Mouse (Mus musculus) Patski (cell line): ENCODE measurements around the gene Got1. TPM values are rescaled to one million over a fixed set of nuclear protein-coding genes. Genes with fewer than 3 reads are reported as not detected.

Experiments used
- ATAC-seq: fragments of 100-300 bp; one replicate; pipeline ENCODE4 v1.8.0; 2021
- CTCF ChIA-PET: fragments of 350-600 bp; sonication (Branson Sonifier 250); formaldehyde crosslinking; loops from one replicate; lab custom pipeline; 2022; ENCODE audit warnings: inconsistent platforms; lab: Charles Lee
- POLR2A ChIA-PET: fragments of 350-600 bp; sonication (Branson Sonifier 250); formaldehyde crosslinking; loops from one replicate; lab custom pipeline; 2022; ENCODE audit warnings: antibody characterized with exemption, inconsistent platforms; lab: Charles Lee
- DNase-seq: peaks from one replicate; pipeline ENCODE4 v3.0.0-alpha.2; 2011; ENCODE audit warnings: low read depth, low spot score
- H3K27me3 ChIP-seq: fragments of 371-371 bp; one replicate; pipeline ENCODE4 v1.5.1; 2021
- CTCF ChIP-seq: fragments of 100-300 bp; IDR thresholded peaks from one replicate; pipeline ENCODE4 v1.5.1; 2021
- in situ Hi-C: fragments of 300-500 bp; cut with MboI; formaldehyde crosslinking; loops from 3 replicates; pipeline ENCODE4 v1.11.1; 2018; ENCODE audit warnings: low pct_unique_long_range_greater_than_20kb, mixed read lengths
- polyA plus RNA-seq: library from polyadenylated mRNA; unstranded; gene quantifications from one replicate; pipeline ENCODE4 v1.2.3, GENCODE M21; 2021

The Got1 gene
- polyA plus RNA-seq, 1 experiment from 2014 or later = 311 TPM

GRCm38 (mm10) chr19:43472781-43473180 lies 51.6 kb downstream of the Got1 start:
- ChIA-PET CTCF (no interaction called here), POLR2A (no interaction called here)
- no peak for DNase-seq
- ATAC-seq = no peak
- TF ChIP-seq CTCF = no peak
- peaks cover 4% of the 10 kb centered on the region for H3K27me3 ChIP-seq
- in situ Hi-C loops = no loop called here

- in situ Hi-C loops = no loop called here
- ChIA-PET POLR2A (no interaction called here), CTCF (no interaction called here)
- no peak for DNase-seq
- peaks cover 4% of the 10 kb centered on the region for H3K27me3 ChIP-seq
- TF ChIP-seq CTCF = no peak
- ATAC-seq = no peak
These were observed 52.1 kb downstream of the Got1 start for GRCm38 (mm10) chr19:43472331-43472730.

GRCm38 (mm10) chr19:43469333-43469732 lies 55.1 kb downstream of the Got1 start:
- POLR2A ChIA-PET = no interaction called here
- no peak for DNase-seq
- ATAC-seq = no peak
- in situ Hi-C loops = no loop called here
- H3K27me3 ChIP-seq = peaks cover 8% of the 10 kb centered on the region
- CTCF ChIA-PET = no interaction called here
- TF ChIP-seq CTCF = no peak

GRCm38 (mm10) chr19:43467927-43468685 lies 56.3 kb downstream of the Got1 start:
- peaks cover 11% of the 10 kb centered on the region for H3K27me3 ChIP-seq
- CTCF ChIA-PET = no interaction called here
- DNase-seq (no peak), ATAC-seq (no peak)
- no peak for TF ChIP-seq CTCF
- in situ Hi-C loops = no loop called here
- POLR2A ChIA-PET = no interaction called here

GRCm38 (mm10) chr19:43465601-43466255 lies 58.7 kb downstream of the Got1 start:
- no peak for ATAC-seq
- TF ChIP-seq CTCF = no peak
- H3K27me3 ChIP-seq = peaks cover 27% of the 10 kb centered on the region
- DNase-seq = no peak
- in situ Hi-C loops = no loop called here
- ChIA-PET CTCF (no interaction called here), POLR2A (no interaction called here)

- DNase-seq (no peak), ATAC-seq (no peak)
- POLR2A ChIA-PET = no interaction called here
- peaks cover 28% of the 10 kb centered on the region for H3K27me3 ChIP-seq
- in situ Hi-C loops = no loop called here
- no peak for TF ChIP-seq CTCF
- CTCF ChIA-PET = no interaction called here
These were observed 59.3 kb downstream of the Got1 start for GRCm38 (mm10) chr19:43465076-43465475.

- no peak for DNase-seq
- no peak for ATAC-seq
- TF ChIP-seq CTCF = no peak
- in situ Hi-C loops = no loop called here
- ChIA-PET POLR2A (no interaction called here), CTCF (no interaction called here)
- H3K27me3 ChIP-seq = peaks cover 31% of the 10 kb centered on the region
These were observed 60.1 kb downstream of the Got1 start for GRCm38 (mm10) chr19:43464294-43464687.

DNA sequence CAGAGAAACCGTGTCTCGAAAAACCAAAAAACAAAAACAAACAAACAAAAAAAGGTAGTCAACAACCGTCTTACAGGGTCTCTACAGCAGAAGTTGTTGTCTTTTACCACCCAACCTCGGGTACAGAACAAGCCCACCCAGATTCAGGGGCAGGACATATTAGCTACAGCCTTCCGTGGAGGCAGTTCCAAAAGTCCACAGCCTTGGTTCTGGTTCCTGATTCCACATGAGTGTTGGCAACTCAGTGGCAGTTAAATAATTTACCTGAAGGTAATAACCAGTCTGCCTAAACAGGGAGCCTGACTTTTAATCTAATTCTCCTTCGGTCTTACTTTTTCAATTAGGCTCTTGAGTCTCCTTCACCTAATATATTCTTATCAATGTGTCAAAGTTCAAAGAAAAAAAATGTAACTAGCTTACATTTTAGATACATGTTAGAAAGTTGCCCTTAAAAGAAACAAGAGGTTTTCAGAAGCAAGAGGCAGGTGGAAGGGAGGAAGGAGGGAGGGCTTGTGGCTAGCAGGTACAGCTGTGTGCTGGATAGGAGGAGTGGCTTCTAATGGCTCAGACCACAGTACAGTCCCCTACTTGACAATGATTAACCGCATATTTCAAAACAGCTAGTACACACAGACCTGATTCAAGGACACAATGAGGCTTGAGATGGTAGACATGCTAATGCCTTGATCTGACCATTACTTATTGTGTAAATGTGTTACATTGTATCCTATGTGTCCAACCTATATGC lies 60.7 kb downstream of the Got1 start:
- ChIA-PET CTCF (no interaction called here), POLR2A (no interaction called here)
- in situ Hi-C loops = no loop called here
- DNase-seq (no peak), ATAC-seq (no peak)
- peaks cover 32% of the 10 kb centered on the region for H3K27me3 ChIP-seq
- TF ChIP-seq CTCF = no peak

- DNase-seq (no peak), ATAC-seq (no peak)
- H3K27me3 ChIP-seq = peaks cover 48% of the 10 kb centered on the region
- in situ Hi-C loops = no loop called here
- no peak for TF ChIP-seq CTCF
- ChIA-PET CTCF (no interaction called here), POLR2A (interaction anchor here (0.7 kb wide), 1 partner anchor 9 kb away, joined by 3 read pairs; no protein-coding TSS in a partner anchor)
These were observed 62.3 kb downstream of the Got1 start for GRCm38 (mm10) chr19:43462141-43462540.

GRCm38 (mm10) chr19:43460481-43460880 lies 63.9 kb downstream of the Got1 start:
- in situ Hi-C loops = no loop called here
- ATAC-seq (no peak), DNase-seq (no peak)
- H3K27me3 ChIP-seq = peaks cover 61% of the 10 kb centered on the region
- TF ChIP-seq CTCF = no peak
- POLR2A ChIA-PET = no interaction called here
- CTCF ChIA-PET = interaction anchor here (0.8 to 1.0 kb wide), 2 partner anchors 10 kb away, joined by 3 read pairs; no protein-coding TSS in a partner anchor

GRCm38 (mm10) chr19:43459948-43460347 lies 64.5 kb downstream of the Got1 start:
- CTCF ChIA-PET = interaction anchor here (0.8 to 1.0 kb wide), 2 partner anchors 9 to 11 kb away, joined by 3 read pairs; no protein-coding TSS in a partner anchor
- POLR2A ChIA-PET = no interaction called here
- in situ Hi-C loops = no loop called here
- no peak for TF ChIP-seq CTCF
- peaks cover 67% of the 10 kb centered on the region for H3K27me3 ChIP-seq
- no peak for DNase-seq
- ATAC-seq = no peak
